Mouse (Mus musculus) left cerebral cortex, adult 18-20 months (tissue): ENCODE data around the gene Rag1. TPM values are rescaled to one million over a fixed set of nuclear protein-coding genes. Genes with fewer than 3 reads are reported as not detected.

ENCODE experiments used
- DNase-seq, 2 experiments: peaks; one replicate each; pipeline ENCODE4 v3.0.0; 2021 to 2022; ENCODE audit warnings: low spot score in 2 of 2, mixed read lengths in 1 of 2
- total RNA-seq, 2 experiments: library from RNA; stranded (reverse); gene quantifications; 2 replicates each; pipeline ENCODE4 v1.2.3; 2021

The Rag1 gene
- total RNA-seq, 2 experiments from 2014 or later, result 0.07 to 0.21 TPM

- DNase-seq, result no peak
Observed at GRCm38 (mm10) chr2:101592023-101592841, 57.1 kb downstream of the Rag1 start.

- no peak for DNase-seq
Observed at GRCm38 (mm10) chr2:101591356-101591755, 57.9 kb downstream of the Rag1 start.

Other genes with a start within 250 kb of the Rag1 start
- not detected for gene Rag2, start 24.8 kb downstream of the Rag1 start, total RNA-seq
- 10 to 100 TPM; 29.5 to 34.2 TPM for gene B230118H07Rik, start within 50 bp of the Rag1 start, total RNA-seq
- gene Traf6, start 28.9 kb upstream of the Rag1 start, total RNA-seq, result 10 to 100 TPM; 11.6 to 12.7 TPM
- gene Prr5l, start 233.5 kb upstream of the Rag1 start, total RNA-seq, result 1 to 10 TPM; 7.7 to 8.1 TPM
- gene Commd9, start 236.7 kb upstream of the Rag1 start, total RNA-seq, result 10 to 100 TPM; 38.0 to 38.6 TPM